Mouse (Mus musculus): ENCODE measurements around the gene Edc4. TPM values are rescaled to one million over a fixed set of nuclear protein-coding genes. Genes with fewer than 3 reads are reported as not detected.
"Not testable (repeated sequence)": the region's sequence is repeated elsewhere in the genome, so short reads cannot be mapped to it uniquely, and the experiment has no call there.

The Edc4 gene
- total RNA-seq (2021), result 10 to 100 TPM; 56.9 to 68.4 TPM

GRCm38 (mm10) chr8:105880754-105881520 lies at the start of gene Edc4:
Gene Edc4 (plus strand): TSS chr8:105880881.
- peak; percentile 85 to 87 for DNase-seq (ENCODE audit: low spot score in 2 of 2)
- intact Hi-C loops (cut with DNase I), result loop anchor here (2.0 kb wide), 1 partner anchor 20 kb away; the partner anchor contains the start of gene Nutf2

- not testable (repeated sequence) for DNase-seq (ENCODE audit: low spot score in 2 of 2)
- intact Hi-C loops (cut with DNase I), result loop anchor here (10.0 kb wide), 1 partner anchor 191 kb away; no protein-coding TSS in a partner anchor
These were observed 46.9 kb upstream of the Edc4 start for GRCm38 (mm10) chr8:105833740-105834139.

GRCm38 (mm10) chr8:105835318-105835717 lies 45.4 kb upstream of the Edc4 start:
- peak; percentile 45 to 63 for DNase-seq (ENCODE audit: low spot score in 2 of 2)
- intact Hi-C loops (cut with DNase I), result loop anchor here (10.0 kb wide), 1 partner anchor 189 kb away; no protein-coding TSS in a partner anchor

GRCm38 (mm10) chr8:105836991-105837390 lies 43.7 kb upstream of the Edc4 start:
- intact Hi-C loops (cut with DNase I), result loop anchor here (10.0 kb wide), 1 partner anchor 188 kb away; no protein-coding TSS in a partner anchor
- no peak for DNase-seq (ENCODE audit: low spot score in 2 of 2)

GRCm38 (mm10) chr8:105839209-105839608 lies 41.5 kb upstream of the Edc4 start:
- intact Hi-C loops (cut with DNase I), result loop anchor here (10.0 kb wide), 1 partner anchor 186 kb away; no protein-coding TSS in a partner anchor
- no peak for DNase-seq (ENCODE audit: low spot score in 2 of 2)

GRCm38 (mm10) chr8:105846678-105847077 lies 34.0 kb upstream of the Edc4 start:
- DNase-seq (ENCODE audit: low spot score in 2 of 2), result no peak
- intact Hi-C loops (cut with DNase I), result no loop called here

DNA sequence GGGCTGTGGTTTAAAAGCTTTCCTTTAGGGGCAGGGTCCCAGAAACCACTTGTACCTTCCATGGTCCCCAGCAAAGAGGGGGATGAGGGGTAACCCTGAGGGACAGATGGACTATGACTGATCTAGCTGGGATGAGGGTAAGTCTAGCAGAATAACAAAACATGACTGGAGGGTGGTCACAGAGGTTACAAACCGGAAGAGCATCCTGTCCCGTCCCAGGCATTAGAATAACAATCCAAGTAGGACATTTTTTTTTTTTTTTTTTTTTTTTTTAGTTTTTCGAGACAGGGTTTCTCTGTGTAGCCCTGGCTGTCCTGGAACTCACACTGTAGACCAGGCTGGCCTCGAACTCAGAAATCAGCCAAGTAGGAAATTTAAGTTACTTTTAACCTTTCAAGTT lies 30.7 kb upstream of the Edc4 start:
- DNase-seq (ENCODE audit: low spot score in 2 of 2), result no peak
- intact Hi-C loops (cut with DNase I), result loop anchor here (10.0 kb wide), 1 partner anchor 135 kb away; no protein-coding TSS in a partner anchor

GRCm38 (mm10) chr8:105850611-105851010 lies 30.1 kb upstream of the Edc4 start:
- intact Hi-C loops (cut with DNase I), result loop anchor here (10.0 kb wide), 1 partner anchor 136 kb away; no protein-coding TSS in a partner anchor
- DNase-seq (ENCODE audit: low spot score in 2 of 2), result no peak

DNA sequence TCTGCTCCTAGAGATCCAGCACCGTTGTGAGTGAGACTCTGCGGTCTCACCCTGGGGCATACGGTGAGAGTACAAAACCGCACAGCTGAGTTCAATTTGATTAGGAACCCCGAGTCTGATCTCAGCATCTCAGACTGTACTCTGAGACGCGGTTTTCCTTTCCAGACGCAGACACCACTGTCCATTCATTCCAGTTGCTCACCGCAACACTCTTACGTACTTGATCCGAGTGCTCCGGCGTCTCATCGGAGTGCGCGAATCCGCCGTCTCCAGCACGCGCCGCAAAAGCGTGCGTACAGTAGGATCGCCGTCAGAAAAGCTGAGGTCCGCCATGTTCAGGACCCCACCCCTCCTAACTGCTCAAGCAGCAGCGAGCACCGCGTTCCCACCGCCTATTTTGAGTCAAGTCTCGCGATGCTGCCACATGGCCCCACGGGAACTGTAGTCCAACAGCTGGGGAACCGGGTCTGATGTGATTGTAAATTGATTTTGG lies 29.0 kb upstream of the Edc4 start:
- intact Hi-C loops (cut with DNase I), result loop anchor here (10.0 kb wide), 1 partner anchor 137 kb away; no protein-coding TSS in a partner anchor
- peak; percentile 86 to 88 for DNase-seq (ENCODE audit: low spot score in 2 of 2)

GRCm38 (mm10) chr8:105852146-105852729 lies 28.4 kb upstream of the Edc4 start:
- no peak for DNase-seq (ENCODE audit: low spot score in 2 of 2)
- intact Hi-C loops (cut with DNase I), result loop anchor here (10.0 kb wide), 1 partner anchor 137 kb away; no protein-coding TSS in a partner anchor

GRCm38 (mm10) chr8:105853178-105853577 lies 27.5 kb upstream of the Edc4 start, which contains the start of gene Cenpt:
Gene Cenpt (minus strand): TSS chr8:105853278.
- intact Hi-C loops (cut with DNase I), result loop anchor here (10.0 kb wide), 1 partner anchor 138 kb away; no protein-coding TSS in a partner anchor

DNA sequence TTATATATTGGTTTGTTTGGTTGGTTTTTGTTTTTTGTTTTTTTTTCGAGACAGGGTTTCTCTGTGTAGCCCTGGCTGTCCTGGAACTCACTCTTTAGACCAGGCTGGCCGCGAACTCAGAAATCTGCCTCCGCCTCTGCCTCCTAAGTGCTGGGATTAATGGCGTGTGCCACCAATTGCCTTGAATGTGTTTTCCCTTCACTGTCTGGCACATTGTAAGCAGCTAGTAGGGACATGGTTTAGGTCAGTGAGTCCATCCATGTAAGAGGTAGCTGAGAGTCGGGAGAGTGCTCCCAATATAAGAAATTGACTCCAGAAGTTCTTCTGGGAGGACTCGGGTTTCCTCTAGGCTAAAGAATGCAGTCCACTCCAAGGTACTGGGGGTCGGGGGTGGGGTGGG lies 26.4 kb upstream of the Edc4 start:
- no peak for DNase-seq (ENCODE audit: low spot score in 2 of 2)
- intact Hi-C loops (cut with DNase I), result loop anchor here (10.0 kb wide), 1 partner anchor 140 kb away; no protein-coding TSS in a partner anchor

More at GRCm38 (mm10) chr8:105853178-105853577, 27.5 kb upstream of the Edc4 start, which contains the start of gene Cenpt:
- DNase-seq (ENCODE audit: low spot score in 2 of 2), result no peak

DNA sequence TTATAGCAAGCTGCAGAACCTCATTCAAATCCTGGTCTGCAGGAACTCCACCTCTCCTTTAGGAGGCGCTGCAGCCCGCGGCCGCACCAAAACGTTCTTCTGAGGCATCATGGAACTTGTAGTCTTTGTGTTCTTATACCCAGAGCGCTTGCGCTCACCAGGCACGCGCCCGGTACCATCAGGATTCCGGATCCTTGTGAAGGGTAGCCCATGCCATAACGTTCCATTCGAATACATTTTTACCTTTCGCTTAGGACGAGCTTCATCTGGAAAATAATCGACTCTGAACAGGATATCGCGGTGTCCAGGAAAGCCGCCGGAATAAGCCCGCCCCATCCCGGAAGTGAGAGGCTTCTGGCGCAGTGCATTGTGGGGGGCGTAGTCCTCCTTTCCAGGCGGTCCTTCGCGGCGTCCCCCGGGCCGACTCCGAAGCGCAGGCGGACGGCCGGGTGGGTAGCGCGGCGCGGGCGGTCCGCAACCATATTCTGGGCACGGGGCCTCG lies 25.9 kb upstream of the Edc4 start, which contains the start of gene Thap11:
Gene Thap11, plus strand, starts transcription at position 418 of the 502 bp plus-strand sequence.
- peak; percentile 93 to 94 for DNase-seq (ENCODE audit: low spot score in 2 of 2)
- intact Hi-C loops (cut with DNase I), result loop anchor here (10.0 kb wide), 1 partner anchor 140 kb away; no protein-coding TSS in a partner anchor

- intact Hi-C loops (cut with DNase I), result loop anchor here (10.0 kb wide), 1 partner anchor 141 kb away; no protein-coding TSS in a partner anchor
- peak; percentile 65 to 67 for DNase-seq (ENCODE audit: low spot score in 2 of 2)
These were observed 25.2 kb upstream of the Edc4 start for GRCm38 (mm10) chr8:105855248-105856167.

- no peak for DNase-seq (ENCODE audit: low spot score in 2 of 2)
- intact Hi-C loops (cut with DNase I), result loop anchor here (10.0 kb wide), 1 partner anchor 142 kb away; no protein-coding TSS in a partner anchor
These were observed 24.4 kb upstream of the Edc4 start for GRCm38 (mm10) chr8:105856168-105856835.

GRCm38 (mm10) chr8:105858495-105858894 lies 22.2 kb upstream of the Edc4 start:
- no peak for DNase-seq (ENCODE audit: low spot score in 2 of 2)
- intact Hi-C loops (cut with DNase I), result loop anchor here (10.0 kb wide), 1 partner anchor 144 kb away; no protein-coding TSS in a partner anchor

- intact Hi-C loops (cut with DNase I), result loop anchor here (10.0 kb wide), 1 partner anchor 145 kb away; no protein-coding TSS in a partner anchor
- DNase-seq (ENCODE audit: low spot score in 2 of 2), result no peak
These were observed 21.4 kb upstream of the Edc4 start for GRCm38 (mm10) chr8:105859314-105859713.
